Mouse (Mus musculus): ENCODE data around the gene Tldc1. TPM values are rescaled to one million over a fixed set of nuclear protein-coding genes. Genes with fewer than 3 reads are reported as not detected.
A peak's percentile ranks its signal among the peaks of the same experiment; 100 is the strongest.

Gene Tldc1
- total RNA-seq, 4 experiments from 2014 or later: 12.8 to 14.2 (median 13.6) TPM

- no peak for DNase-seq (ENCODE audit: low spot score in 2 of 2)
These were observed 53.6 kb downstream of the Tldc1 start for GRCm38 (mm10) chr8:119724596-119724995.

GRCm38 (mm10) chr8:119723676-119724075 is 54.5 kb downstream of the Tldc1 start:
- DNase-seq (ENCODE audit: low spot score in 2 of 2): no peak

GRCm38 (mm10) chr8:119722348-119722747 is 55.9 kb downstream of the Tldc1 start:
- no peak for DNase-seq (ENCODE audit: low spot score in 2 of 2)

GRCm38 (mm10) chr8:119719011-119719501 is 59.2 kb downstream of the Tldc1 start:
- DNase-seq (ENCODE audit: low spot score in 2 of 2): peak; percentile 12 to 67

GRCm38 (mm10) chr8:119717765-119718164 is 60.5 kb downstream of the Tldc1 start:
- DNase-seq (ENCODE audit: low spot score in 2 of 2): no peak

GRCm38 (mm10) chr8:119716730-119717299 is 61.4 kb downstream of the Tldc1 start:
- DNase-seq (ENCODE audit: low spot score in 2 of 2): no peak

- no peak for DNase-seq (ENCODE audit: low spot score in 2 of 2)
These were observed 63.0 kb downstream of the Tldc1 start for GRCm38 (mm10) chr8:119715221-119715620.

- no peak for DNase-seq (ENCODE audit: low spot score in 2 of 2)
These were observed 64.8 kb downstream of the Tldc1 start for GRCm38 (mm10) chr8:119713421-119713820.

GRCm38 (mm10) chr8:119712226-119712625 is 66.0 kb downstream of the Tldc1 start:
- no peak for DNase-seq (ENCODE audit: low spot score in 2 of 2)

Other genes starting within 250 kb of the Tldc1 start
- gene Mbtps1, start 219.7 kb downstream of the Tldc1 start, total RNA-seq (2022): 10 to 100 TPM; 73.0 to 83.3 (median 78.8) TPM
- gene Hsdl1, start 203.2 kb downstream of the Tldc1 start, total RNA-seq (2022): 10 to 100 TPM; 51.4 to 63.6 (median 55.2) TPM
- gene Dnaaf1, start 203.2 kb downstream of the Tldc1 start, total RNA-seq (2022): under 1 TPM in 3 of 4 experiments, not detected in 1; 0.33 to 0.59 (median 0.44) TPM
- 10 to 100 TPM in 1 of 4 experiments, 1 to 10 TPM in 3; 8.6 to 10.2 (median 9.7) TPM for gene Taf1c, start 173.2 kb downstream of the Tldc1 start, total RNA-seq (2022)
- 1 to 10 TPM in 3 of 4 experiments, under 1 TPM in 1; 0.50 to 1.2 (median 1.2) TPM for gene Adad2, start 165.7 kb downstream of the Tldc1 start, total RNA-seq (2022)
- gene Kcng4, start 142.7 kb downstream of the Tldc1 start, total RNA-seq (2022): 1 to 10 TPM; 2.5 to 3.3 (median 2.7) TPM
- 1 to 10 TPM; 6.0 to 8.4 (median 7.4) TPM for gene Wfdc1, start 112.1 kb downstream of the Tldc1 start, total RNA-seq (2022)
- gene Atp2c2, start 78.4 kb downstream of the Tldc1 start, total RNA-seq (2022): 1 to 10 TPM; 1.5 to 2.0 (median 1.8) TPM
- gene Cotl1, start 62.1 kb upstream of the Tldc1 start, total RNA-seq (2022): 100 to 1,000 TPM in 1 of 4 experiments, 10 to 100 TPM in 3; 52.1 to 105 (median 68.9) TPM
- gene Klhl36, start 83.8 kb upstream of the Tldc1 start, total RNA-seq (2022): 1 to 10 TPM; 7.4 to 8.6 (median 8.4) TPM
- gene Usp10, start 131.9 kb upstream of the Tldc1 start, total RNA-seq (2022): 10 to 100 TPM; 79.8 to 83.3 (median 82.0) TPM
- gene Gm20388, start 132.4 kb upstream of the Tldc1 start, total RNA-seq (2022): 10 to 100 TPM; 10.4 to 20.8 (median 16.4) TPM
- gene Crispld2, start 214.0 kb upstream of the Tldc1 start, total RNA-seq (2022): 1 to 10 TPM; 2.3 to 2.9 (median 2.5) TPM

Measured in left cerebral cortex, adult 8-10 months (tissue).